Mouse (Mus musculus) cerebellum, adult 11 months (tissue): Measurements from ENCODE around the gene Trappc13.

Experiments
- DNase-seq: peaks from one replicate; pipeline ENCODE4 v3.0.0; 2022

Gene Trappc13

DNA sequence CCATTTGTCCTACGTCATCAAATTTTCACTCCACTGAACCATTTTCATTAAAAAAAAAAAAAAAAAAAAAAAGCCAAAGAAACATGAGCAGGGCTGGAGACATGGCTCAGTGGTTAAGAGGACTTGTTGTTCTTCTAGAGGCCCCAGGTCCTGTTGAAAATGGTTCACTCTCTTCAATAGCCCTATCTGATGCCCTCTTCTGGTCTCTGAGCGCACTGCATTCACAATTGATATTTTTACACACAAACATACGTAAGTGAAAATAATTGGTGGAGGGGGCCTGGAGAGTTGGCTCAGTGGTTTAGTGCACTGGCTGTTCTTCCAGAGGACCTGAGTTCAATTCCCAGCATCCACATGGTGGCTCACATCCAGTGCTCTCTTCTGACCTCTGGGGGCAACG, 64.5 kb downstream of the Trappc13 start:
- DNase-seq, result no peak

DNA sequence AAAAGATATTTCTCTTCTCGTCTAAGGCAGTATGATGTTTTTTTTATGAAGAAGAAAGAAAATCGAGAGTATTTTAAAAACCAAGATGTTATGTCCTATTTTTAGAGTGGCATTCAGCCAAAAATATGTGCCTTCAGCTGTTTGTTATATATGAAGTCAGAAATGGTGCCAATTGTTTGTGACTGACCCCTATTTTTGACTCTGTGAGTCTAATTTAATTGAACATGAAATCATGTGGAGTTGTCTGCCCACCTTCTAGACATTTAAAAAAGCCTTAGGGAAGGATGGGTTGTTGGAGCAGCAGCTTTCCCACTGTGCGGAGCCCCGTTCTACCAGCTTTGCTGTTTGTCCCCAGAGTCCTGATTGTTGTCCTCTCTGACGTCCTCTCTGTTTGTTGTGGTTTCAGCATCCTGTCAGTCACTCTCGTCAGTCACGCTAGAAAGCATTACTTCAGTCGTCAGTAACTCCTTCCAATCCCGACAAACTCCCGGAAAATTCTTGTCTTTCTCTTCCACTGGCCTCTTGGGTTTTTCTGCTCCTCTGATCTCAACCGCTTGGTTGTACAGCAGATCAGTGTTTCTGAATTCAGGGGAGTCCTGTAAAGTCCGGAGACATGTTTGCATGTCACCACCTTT, 65.9 kb downstream of the Trappc13 start:
- no peak for DNase-seq

DNA sequence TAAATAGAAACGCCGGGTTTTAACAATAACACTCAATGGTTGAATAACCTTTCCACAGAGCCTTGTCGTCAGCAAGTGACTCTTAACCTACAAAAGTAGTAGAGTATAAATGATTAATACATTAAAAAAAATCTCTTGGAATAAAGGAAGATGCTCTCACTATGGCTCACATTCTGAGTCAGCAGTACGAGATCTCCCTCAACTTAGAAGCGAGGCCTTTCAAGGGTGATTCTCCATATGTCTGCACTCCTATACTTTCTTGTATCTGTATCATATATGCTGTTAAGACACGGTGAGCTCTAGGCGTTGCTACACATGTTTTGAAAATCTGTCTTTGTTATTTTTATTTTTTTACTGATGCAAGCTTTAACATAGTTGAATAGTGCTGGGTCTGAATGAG, 67.7 kb downstream of the Trappc13 start:
- DNase-seq, result no peak

DNA sequence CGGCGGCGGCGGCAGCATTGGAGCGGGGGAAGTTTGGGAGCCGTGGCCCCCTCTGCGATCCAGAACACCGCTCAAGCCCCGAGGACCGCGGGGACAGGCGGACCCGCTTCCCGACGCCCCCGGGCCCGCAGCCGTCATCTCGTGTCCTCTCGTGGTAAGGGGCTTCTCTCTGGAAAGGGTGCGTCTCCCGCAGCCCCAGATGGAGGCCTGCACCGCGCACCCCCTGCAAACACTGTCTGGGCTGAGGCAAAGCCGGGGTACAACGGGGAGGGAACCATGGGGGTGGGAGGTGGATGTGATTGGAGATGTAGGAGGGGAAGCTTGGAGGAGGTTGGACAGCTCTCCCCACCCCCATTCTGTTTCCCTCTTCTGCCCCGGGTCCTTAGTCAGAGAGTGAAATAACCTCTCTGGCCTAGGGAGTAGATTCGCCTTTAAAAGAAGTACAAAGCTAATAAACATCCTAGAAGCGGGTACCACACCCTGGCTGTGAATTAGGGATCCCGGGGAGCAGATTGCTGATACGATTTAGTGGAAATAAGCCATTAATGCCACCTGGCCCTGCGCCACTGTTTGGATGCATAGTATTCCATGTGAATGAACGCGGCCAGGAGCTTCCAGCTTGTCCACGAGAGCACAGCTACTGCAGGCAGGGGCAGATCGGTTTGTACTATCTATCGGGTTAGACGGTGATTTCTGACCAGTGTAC, 68.3 kb downstream of the Trappc13 start:
- peak; percentile 64 for DNase-seq

DNA sequence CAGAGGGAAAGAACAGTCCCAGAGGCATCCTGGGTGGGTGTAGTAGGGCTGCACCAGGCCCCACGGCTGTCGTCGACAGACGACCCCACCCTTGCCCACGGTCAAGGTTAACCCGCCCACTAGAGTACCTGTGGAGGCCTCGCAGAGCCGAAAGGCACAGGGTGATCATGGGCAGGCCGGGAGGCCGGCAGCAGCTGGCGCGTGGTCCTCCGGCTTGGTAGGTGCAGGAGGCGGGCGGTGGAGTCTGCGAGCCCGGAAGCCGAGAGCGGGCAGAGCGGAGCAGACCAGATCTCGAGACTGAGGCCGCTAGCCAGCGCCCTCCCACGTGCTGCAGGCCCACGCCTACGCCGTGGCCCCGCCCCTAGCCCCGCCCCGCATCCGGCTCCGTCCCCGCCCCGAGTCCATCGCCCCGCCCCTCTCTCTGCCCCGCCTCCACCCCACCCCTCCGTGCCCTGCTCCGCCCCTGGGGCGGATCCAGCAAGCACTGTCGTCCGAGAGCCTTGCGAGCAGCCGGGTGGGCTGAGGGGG, 68.9 kb downstream of the Trappc13 start, which contains the start of the genes Nln and Sgtb:
Gene Nln, minus strand, starts transcription at position 327 of the 528 bp plus-strand sequence.
Gene Sgtb, plus strand, starts transcription at position 454 of the 528 bp plus-strand sequence.
- peak; percentile 76 for DNase-seq

DNA sequence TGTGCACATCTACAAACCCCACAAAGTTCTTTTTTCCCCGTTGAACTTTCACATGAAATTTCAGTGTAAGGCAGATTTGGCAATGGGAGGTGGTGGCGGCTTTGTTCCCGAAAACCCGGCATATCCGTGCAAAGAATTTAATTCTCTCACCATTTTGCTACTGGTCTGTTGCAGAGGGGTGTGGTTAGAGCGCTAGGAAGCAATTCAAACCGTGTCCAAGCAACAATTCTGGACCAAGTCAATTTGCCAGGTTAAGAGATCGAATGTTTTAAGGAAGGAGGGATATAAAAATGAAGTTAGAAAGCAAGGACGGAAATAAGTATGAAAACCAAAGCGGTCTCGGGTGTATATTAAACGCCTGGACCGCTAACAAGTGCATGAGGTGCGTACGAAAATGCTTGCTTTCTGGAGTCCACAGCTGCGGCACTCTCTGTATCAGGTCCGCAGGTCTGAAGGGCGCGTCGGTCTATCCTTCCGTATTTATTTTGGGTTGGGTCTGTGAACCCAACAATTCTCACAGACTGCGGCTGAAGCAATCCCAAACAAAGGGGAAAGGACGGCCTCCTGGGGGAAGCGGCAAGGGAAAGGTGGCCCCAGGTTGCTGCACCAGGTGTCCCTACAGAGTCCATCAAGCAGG, 69.5 kb downstream of the Trappc13 start:
- DNase-seq, result no peak

DNA sequence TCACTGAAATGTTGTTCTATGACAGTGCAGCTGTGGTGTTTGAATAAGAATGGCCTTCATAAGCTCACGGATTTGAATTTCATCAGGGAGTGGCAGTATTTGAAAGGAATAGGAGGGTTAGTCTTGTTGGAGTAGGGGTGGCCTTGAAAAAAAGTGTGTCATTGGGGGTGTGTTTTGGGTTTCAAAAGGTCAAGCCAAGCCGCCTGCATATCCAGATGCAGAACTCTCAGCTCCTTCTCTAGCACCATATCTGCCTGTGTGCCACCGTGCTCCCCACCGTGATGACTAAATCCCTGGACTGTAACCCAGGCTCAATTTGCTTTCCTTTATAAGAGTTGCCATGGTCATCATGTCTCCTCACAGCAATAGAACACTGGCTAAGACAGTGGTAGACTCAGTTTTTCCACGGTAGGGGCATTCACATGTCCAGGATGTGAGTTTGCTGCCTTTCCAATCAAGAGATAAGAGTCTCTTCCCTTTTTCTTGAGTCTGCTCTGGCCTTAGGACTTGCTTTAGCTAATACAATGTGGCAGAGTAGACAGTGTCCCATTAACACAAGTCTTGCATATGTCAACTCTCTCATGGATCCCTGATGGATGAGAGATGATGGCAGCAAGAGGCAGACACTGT, 76.5 kb downstream of the Trappc13 start:
- DNase-seq, result no peak

DNA sequence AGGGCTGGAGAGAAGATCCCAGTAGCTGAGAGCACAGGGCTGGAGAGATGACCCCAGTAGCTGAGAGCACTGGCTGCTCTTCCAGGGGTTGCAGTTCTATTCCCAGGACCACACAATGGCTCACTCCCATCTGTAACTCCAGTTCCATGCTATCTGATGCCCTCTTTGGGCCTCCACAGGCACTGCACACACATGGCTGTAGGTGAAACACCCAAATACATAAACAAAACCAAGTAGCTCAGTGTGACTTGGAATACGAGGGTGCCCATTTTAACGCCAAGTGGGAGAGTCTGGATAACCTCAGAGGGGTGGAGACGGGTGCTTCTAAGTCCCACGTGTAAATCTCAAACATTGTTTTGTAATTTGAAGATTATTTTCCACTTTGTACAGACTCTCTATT, 77.9 kb downstream of the Trappc13 start:
- DNase-seq, result no peak

DNA sequence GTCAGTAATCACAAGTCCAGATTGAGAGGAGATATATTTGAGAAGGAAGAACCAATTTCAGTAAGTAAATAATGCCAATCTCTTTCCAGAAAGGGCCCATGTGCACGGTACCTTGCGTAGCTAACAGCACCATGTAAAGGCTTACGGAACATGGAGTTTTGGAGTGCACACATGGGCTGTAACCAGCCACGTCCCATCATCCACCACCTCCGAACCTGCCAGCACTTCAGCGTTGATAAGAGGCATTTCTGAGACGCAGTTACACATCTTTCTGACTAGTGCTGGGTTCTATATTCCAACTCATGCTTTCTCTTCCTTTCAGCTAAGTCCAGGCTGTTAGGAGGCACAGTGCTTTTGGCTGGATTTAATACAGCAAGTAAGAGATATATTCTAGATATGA, 81.1 kb downstream of the Trappc13 start:
- DNase-seq, result no peak

DNA sequence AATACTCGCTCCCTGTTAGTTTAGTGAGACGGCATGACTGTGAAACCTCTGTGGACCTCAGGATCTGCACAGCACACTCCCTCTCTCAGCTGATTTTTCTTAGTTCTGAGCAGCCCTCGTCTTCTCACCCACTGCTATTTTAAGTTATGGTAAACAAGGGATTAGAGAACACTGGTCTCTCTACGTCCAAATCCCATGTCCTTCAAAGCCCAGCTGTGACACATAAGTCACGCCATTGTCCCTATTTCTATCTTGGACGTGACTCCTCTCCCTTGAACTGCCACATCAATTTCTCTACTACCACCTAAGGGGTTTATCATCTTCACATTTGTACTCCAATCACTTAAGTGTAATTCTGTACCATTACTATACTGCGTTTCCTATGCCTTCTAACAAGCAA, 82.3 kb downstream of the Trappc13 start:
- no peak for DNase-seq

DNA sequence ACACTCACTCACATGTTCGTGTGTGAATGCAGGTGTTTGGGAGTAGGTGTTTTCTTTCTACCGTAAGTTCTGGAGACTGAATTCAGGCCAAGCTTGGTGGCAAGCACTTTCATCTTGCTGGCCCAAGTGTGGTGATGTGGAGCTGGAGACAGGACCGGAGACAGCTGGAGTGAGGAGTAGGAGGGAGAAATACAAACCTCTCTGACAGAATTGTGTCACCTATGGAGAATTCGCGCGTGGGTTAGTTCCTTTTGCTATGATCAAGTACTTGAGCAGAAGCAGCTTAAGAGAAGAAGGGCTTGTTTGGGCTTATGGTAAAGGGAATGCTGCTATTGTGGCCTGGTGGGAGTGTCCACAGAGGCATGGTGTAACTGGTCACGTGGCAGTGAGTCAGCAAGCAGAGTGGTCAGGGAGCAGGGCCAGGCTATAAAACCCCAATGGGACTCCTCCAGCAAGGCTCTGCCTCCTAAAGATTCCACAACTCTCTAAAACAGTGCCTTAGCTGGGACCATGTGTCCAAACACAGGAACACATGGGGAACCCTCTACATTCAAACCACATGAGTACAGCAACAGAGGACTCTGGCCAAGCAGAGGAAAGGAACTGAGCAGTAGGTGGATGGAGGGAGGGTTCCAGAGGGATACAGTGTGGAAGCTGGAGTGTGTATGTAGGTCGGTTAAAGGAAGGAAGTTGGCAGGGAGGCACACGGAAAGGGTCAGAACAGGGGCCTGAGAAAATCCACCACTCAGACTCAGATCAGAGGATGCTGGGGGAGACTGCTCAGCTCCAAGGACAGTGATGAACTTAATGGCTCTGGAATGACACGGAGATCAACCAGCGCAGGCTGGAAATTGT, 83.5 kb downstream of the Trappc13 start:
- DNase-seq, result no peak
